Mouse (Mus musculus): ENCODE results near the gene Meioc. TPM values are rescaled to one million over a fixed set of nuclear protein-coding genes. Genes with fewer than 3 reads are reported as not detected.
A peak's percentile ranks its signal among the peaks of the same experiment; 100 is the strongest.
"Not testable (repeated sequence)": the region's sequence is repeated elsewhere in the genome, so short reads cannot be mapped to it uniquely, and the experiment has no call there.

Meioc gene
- polyA plus RNA-seq, 1 experiment from 2014 or later: 1.3 TPM

DNA sequence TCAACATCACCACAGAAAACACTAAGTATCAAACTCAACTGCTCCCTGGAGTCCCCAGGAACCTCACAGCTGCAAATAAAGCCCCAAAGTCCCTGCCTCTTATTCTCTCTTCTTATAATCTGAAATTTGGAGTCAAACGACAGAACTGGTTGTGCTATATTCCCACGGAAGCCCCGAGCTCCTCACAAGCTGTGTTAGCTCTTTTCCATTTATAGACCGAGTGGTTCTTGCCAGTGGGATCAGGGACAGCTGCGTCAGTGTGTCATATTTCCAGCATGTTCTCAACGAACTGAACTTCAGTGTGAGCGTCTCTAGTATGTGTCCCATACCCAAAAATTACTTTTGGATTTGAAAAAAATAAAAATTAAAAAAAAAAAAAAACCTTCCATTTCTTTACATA is 31.8 kb downstream of the Meioc start:
- H3K4me1 ChIP-seq: peaks cover 18% of the 10 kb centered on the region
- no peak overlapping the region for H3K27ac ChIP-seq
- no peak overlapping the region for H3K4me2 ChIP-seq (replicated peaks)
- no peaks in the 10 kb centered on the region for H3K9me3 ChIP-seq
- peaks cover 12% of the 10 kb centered on the region for H3K36me3 ChIP-seq
- no peak overlapping the region for H3K4me3 ChIP-seq
- no peaks in the 10 kb centered on the region for H3K27me3 ChIP-seq
- ATAC-seq (ENCODE audit: insufficient number of reproducible peaks, insufficient read depth, low FRiP score, low TSS enrichment): no peak
- 85% methylated on average over 7 of the region's 7 CpGs for WGBS
- H3K9ac ChIP-seq: no peak overlapping the region

GRCm38 (mm10) chr11:102697338-102698017 is 34.0 kb downstream of the Meioc start, which contains the start of gene Ccdc43:
TSS of gene Ccdc43 (minus strand) at chr11:102697782.
- Histone ChIP-seq H3K9ac (peak within 1 kb of the TSS; percentile 82), H3K36me3 (peaks cover 8% of the 10 kb centered on the region), H3K4me1 (peaks cover 18% of the 10 kb centered on the region), H3K27ac (peak within 1 kb of the TSS; percentile 69), H3K27me3 (no peaks in the 10 kb centered on the region), H3K4me2 (replicated peaks) (peak within 1 kb of the TSS; percentile 80), H3K9me3 (no peaks in the 10 kb centered on the region), H3K4me3 (peak within 1 kb of the TSS; percentile 80)
- under 1% methylated on average over 49 of the region's 49 CpGs for WGBS
- peak; percentile 95 for ATAC-seq (ENCODE audit: insufficient number of reproducible peaks, insufficient read depth, low FRiP score, low TSS enrichment)

DNA sequence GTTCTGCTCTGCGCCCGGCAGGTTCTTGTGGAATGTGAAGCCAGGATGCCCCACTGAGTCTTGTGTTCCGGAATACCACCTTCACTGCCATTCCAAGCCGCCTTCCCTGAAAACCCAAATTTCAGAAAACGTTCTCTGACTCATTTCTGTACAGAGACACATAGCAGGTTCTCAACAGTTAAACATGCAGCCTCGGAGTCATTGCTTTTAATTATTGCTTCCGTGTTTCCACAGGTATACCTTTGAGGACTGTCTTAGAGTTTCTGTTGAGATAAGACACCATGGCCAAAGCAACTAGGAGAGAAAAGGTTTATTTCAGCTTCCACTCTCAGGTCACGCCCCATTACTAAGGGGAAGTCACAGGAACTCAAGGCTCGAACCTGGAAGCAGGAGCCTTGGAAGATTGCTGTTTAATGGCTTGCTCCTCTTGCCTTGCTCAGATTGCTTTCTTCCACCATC is 34.5 kb downstream of the Meioc start:
- 21% methylated on average over 9 of the region's 9 CpGs for WGBS
- H3K4me2 ChIP-seq (replicated peaks): peak overlapping the region; percentile 80
- H3K36me3 ChIP-seq: peaks cover 8% of the 10 kb centered on the region
- no peak overlapping the region for H3K27ac ChIP-seq
- peaks cover 18% of the 10 kb centered on the region for H3K4me1 ChIP-seq
- peak overlapping the region; percentile 82 for H3K9ac ChIP-seq
- peak overlapping the region; percentile 80 for H3K4me3 ChIP-seq
- H3K27me3 ChIP-seq: no peaks in the 10 kb centered on the region
- ATAC-seq (ENCODE audit: insufficient number of reproducible peaks, insufficient read depth, low FRiP score, low TSS enrichment): no peak; the same call in 1 of the 2 replicates
- no peaks in the 10 kb centered on the region for H3K9me3 ChIP-seq

DNA sequence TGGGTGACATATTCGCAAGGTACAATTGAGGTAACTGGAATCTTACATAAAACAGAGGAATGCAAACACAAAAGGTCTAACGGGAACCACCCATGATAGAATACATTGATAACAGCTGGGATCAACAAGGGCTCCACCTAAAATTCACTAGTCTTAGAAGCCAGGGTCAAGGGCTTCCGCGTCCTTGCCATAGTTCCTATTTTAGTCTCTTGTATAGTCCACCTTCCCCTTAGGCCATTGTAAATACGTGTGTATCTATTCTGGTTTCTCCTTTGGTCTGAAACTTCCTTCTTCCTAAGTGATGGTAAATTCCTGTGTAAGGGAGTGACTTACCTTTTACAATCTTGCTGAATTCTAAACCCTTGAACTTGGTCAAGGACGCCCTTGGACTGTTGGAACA is 38.7 kb downstream of the Meioc start:
- H3K4me1 ChIP-seq; H3K27me3 ChIP-seq; H3K27ac ChIP-seq; H3K36me3 ChIP-seq; H3K9ac ChIP-seq; H3K4me3 ChIP-seq; ATAC-seq (ENCODE audit: insufficient number of reproducible peaks, insufficient read depth, low FRiP score, low TSS enrichment); H3K9me3 ChIP-seq; H3K4me2 ChIP-seq (replicated peaks): not testable (repeated sequence)
- WGBS: 91% methylated on average over 6 of the region's 6 CpGs

- Histone ChIP-seq H3K9ac (no peak overlapping the region), H3K36me3 (no peaks in the 10 kb centered on the region), H3K9me3 (no peaks in the 10 kb centered on the region; the same call in 1 of the 2 replicates), H3K4me2 (replicated peaks) (no peak overlapping the region), H3K4me1 (peaks cover 4% of the 10 kb centered on the region; the same call in 1 of the 2 replicates), H3K27me3 (no peaks in the 10 kb centered on the region), H3K4me3 (no peak overlapping the region), H3K27ac (no peak overlapping the region)
- 88% methylated on average over 4 of the region's 4 CpGs for WGBS
- ATAC-seq (ENCODE audit: insufficient number of reproducible peaks, insufficient read depth, low FRiP score, low TSS enrichment): no peak
Observed at GRCm38 (mm10) chr11:102712411-102712810, 48.9 kb downstream of the Meioc start.

DNA sequence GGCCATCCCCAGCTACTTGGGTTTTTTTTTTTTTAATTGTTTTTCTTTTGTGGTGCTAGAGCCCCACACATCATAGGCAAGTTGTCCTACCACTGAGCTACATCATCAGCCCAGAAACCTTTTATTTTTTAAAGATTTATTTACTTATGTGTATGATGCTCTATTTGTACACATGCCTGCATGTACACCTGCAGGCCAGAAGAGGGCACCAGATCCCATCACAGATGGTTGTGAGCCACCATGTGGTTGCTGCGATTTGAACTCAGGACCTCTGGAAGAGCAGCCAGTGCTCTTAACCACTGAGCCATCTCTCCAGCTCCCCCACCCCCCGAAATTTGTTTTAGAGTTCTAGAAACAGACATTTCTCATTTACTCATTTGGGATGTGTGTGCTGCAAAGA is 51.1 kb downstream of the Meioc start:
- H3K36me3 ChIP-seq; H3K27ac ChIP-seq; ATAC-seq (ENCODE audit: insufficient number of reproducible peaks, insufficient read depth, low FRiP score, low TSS enrichment); H3K9me3 ChIP-seq; H3K4me2 ChIP-seq (replicated peaks); H3K4me3 ChIP-seq; H3K9ac ChIP-seq; H3K27me3 ChIP-seq; H3K4me1 ChIP-seq: not testable (repeated sequence)
- 86% methylated on average over 2 of the region's 2 CpGs for WGBS

GRCm38 (mm10) chr11:102716135-102716534 is 52.6 kb downstream of the Meioc start:
- 55% methylated on average over 7 of the region's 7 CpGs for WGBS
- no peaks in the 10 kb centered on the region for H3K36me3 ChIP-seq

DNA sequence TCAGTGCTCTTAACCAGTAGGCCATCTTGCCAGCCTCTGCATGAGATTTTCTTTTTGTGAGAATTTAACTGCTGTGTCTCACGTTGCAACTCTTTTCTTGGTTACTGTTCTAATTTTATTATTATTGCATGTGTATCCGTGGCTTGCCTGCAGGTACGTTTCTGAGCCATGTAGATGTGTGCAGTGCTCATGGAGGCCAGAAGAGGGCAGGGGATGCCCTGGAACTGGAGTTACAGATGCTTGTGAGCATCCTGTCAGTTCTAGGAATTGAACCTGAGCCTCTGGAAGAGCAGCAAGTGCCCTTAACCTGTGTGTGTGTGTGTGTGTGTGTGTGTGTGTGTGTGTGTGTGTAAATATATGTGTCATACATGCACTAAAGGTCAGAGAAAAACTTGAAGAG is 62.1 kb downstream of the Meioc start:
- Histone ChIP-seq H3K9ac (no peak overlapping the region), H3K4me1 (no peaks in the 10 kb centered on the region)

More at GRCm38 (mm10) chr11:102716135-102716534, 52.6 kb downstream of the Meioc start:
- 0 out of 2 replicates have a peak overlapping the region, but pooled peaks have one; percentile 23 for H3K27ac ChIP-seq
- H3K27me3 ChIP-seq: no peaks in the 10 kb centered on the region
- ATAC-seq (ENCODE audit: insufficient number of reproducible peaks, insufficient read depth, low FRiP score, low TSS enrichment): no peak
- no peak overlapping the region for H3K9ac ChIP-seq
- H3K4me1 ChIP-seq: peaks cover 4% of the 10 kb centered on the region; the same call in 1 of the 2 replicates
- H3K9me3 ChIP-seq: no peaks in the 10 kb centered on the region; the same call in 1 of the 2 replicates
- no peak overlapping the region for H3K4me2 ChIP-seq (replicated peaks)
- H3K4me3 ChIP-seq: no peak overlapping the region

GRCm38 (mm10) chr11:102728614-102729013 is 65.1 kb downstream of the Meioc start:
- H3K9me3 ChIP-seq: no peaks in the 10 kb centered on the region
- H3K4me1 ChIP-seq: no peaks in the 10 kb centered on the region
- no peak overlapping the region for H3K4me3 ChIP-seq
- H3K4me2 ChIP-seq (replicated peaks): no peak overlapping the region
- ATAC-seq (ENCODE audit: insufficient number of reproducible peaks, insufficient read depth, low FRiP score, low TSS enrichment): no peak
- no peak overlapping the region for H3K9ac ChIP-seq
- H3K36me3 ChIP-seq: no peaks in the 10 kb centered on the region
- no peak overlapping the region for H3K27ac ChIP-seq
- no peaks in the 10 kb centered on the region for H3K27me3 ChIP-seq
- WGBS: 36% methylated on average over 7 of the region's 7 CpGs

More for the DNA sequence above, 62.1 kb downstream of the Meioc start:
- Histone ChIP-seq H3K9me3 (no peaks in the 10 kb centered on the region), H3K4me3 (no peak overlapping the region), H3K27me3 (no peaks in the 10 kb centered on the region), H3K36me3 (no peaks in the 10 kb centered on the region), H3K4me2 (replicated peaks) (no peak overlapping the region), H3K27ac (no peak overlapping the region)
- 25% methylated on average over 3 of the region's 3 CpGs for WGBS
- ATAC-seq (ENCODE audit: insufficient number of reproducible peaks, insufficient read depth, low FRiP score, low TSS enrichment): no peak

- ATAC-seq (ENCODE audit: insufficient number of reproducible peaks, insufficient read depth, low FRiP score, low TSS enrichment): no peak
- 92% methylated on average over 3 of the region's 3 CpGs for WGBS
- H3K4me3 ChIP-seq: no peak overlapping the region
Observed at GRCm38 (mm10) chr11:102729835-102730234, 66.3 kb downstream of the Meioc start.

DNA sequence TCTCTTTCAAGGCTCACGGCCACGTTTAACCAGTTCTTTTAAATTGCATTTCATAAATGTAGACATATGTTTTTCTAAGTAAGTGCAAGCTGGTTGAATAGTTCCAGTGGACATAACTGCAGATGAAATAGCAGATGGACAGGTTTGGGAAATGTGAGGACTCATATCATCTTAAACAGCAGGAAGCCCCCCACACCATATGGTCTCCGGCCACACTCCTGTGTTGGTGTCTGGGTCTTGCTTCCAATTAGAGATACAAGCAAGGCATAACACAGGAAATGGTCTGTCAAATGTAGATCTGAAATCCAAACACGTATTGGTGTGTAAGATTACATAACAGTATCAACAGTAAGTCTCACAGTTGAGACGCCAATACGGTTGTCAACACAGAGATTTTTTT is 67.8 kb downstream of the Meioc start:
- Histone ChIP-seq H3K9me3 (no peaks in the 10 kb centered on the region), H3K4me2 (replicated peaks) (no peak overlapping the region), H3K4me1 (no peaks in the 10 kb centered on the region), H3K36me3 (no peaks in the 10 kb centered on the region), H3K4me3 (no peak overlapping the region), H3K27me3 (no peaks in the 10 kb centered on the region), H3K9ac (no peak overlapping the region), H3K27ac (no peak overlapping the region)
- WGBS: 77% methylated on average over 6 of the region's 6 CpGs
- no peak for ATAC-seq (ENCODE audit: insufficient number of reproducible peaks, insufficient read depth, low FRiP score, low TSS enrichment)

More at GRCm38 (mm10) chr11:102729835-102730234, 66.3 kb downstream of the Meioc start:
- H3K27me3 ChIP-seq: no peaks in the 10 kb centered on the region
- H3K4me1 ChIP-seq: no peaks in the 10 kb centered on the region
- no peaks in the 10 kb centered on the region for H3K36me3 ChIP-seq
- no peak overlapping the region for H3K9ac ChIP-seq
- no peak overlapping the region for H3K27ac ChIP-seq
- no peak overlapping the region for H3K4me2 ChIP-seq (replicated peaks)
- H3K9me3 ChIP-seq: no peaks in the 10 kb centered on the region

Measured in embryonic facial prominence, embryonic 12.5 days (tissue).